Mouse (Mus musculus) kidney, adult 2 months (tissue): ENCODE measurements at regions not wholly inside any gene's neighbourhood (a gene's known extent, or its start where the extent isn't known, plus 50 kb on each side); places are given as distances from the start of the nearest gene placed in this dataset.

Experiments used
- DNase-seq: peaks from one replicate; pipeline ENCODE4 v3.0.0; 2021
- H3K27ac ChIP-seq: fragments of 200-500 bp; 2 replicates; pipeline ENCODE4 v1.5.1; 2012; ENCODE audit warnings: low read depth, low read length, control low read depth, inconsistent platforms; ENCODE audit not compliant: insufficient read depth
- H3K27me3 ChIP-seq: fragments of 200-500 bp; replicated peaks from 2 replicates; pipeline ENCODE4 v1.6.1; 2012; ENCODE audit warnings: mild to moderate bottlenecking, moderate library complexity, low read length, inconsistent platforms; ENCODE audit not compliant: control insufficient read depth, insufficient read depth
- H3K36me3 ChIP-seq: fragments of 200-500 bp; 2 replicates; pipeline ENCODE4 v1.6.1; 2012; ENCODE audit warnings: mild to moderate bottlenecking, moderate library complexity, low read length, inconsistent platforms; ENCODE audit not compliant: control insufficient read depth, insufficient read depth
- H3K4me1 ChIP-seq: fragments of 200-500 bp; 2 replicates; pipeline ENCODE4 v1.6.1; 2011; ENCODE audit warnings: low read length; ENCODE audit not compliant: control insufficient read depth, insufficient read depth
- H3K4me3 ChIP-seq: fragments of 200-500 bp; 2 replicates; pipeline ENCODE4 v1.5.1; 2011; ENCODE audit warnings: mild to moderate bottlenecking, low read depth, low read length, control low read depth; ENCODE audit not compliant: insufficient read depth
- CTCF ChIP-seq: fragments of 200-500 bp; conservative IDR thresholded peaks from 2 replicates; pipeline ENCODE4 v1.5.1; 2011; ENCODE audit warnings: low read depth, mild to moderate bottlenecking, control low read depth, low read length, moderate library complexity, mixed read lengths; ENCODE audit not compliant: insufficient read depth, insufficient read length
- POLR2A ChIP-seq: fragments of 200-500 bp; IDR thresholded peaks from one replicate; pipeline ENCODE4 v1.6.1; 2011; ENCODE audit warnings: low read depth, low read length, control low read depth
- WGBS: fragments of 180-500 bp; shearing (Covaris S2); methylation state at CpG from one replicate; pipeline ENCODE4 v1.1.7; 2018; 5-methylcytosine and 5-hydroxymethylcytosine counted together

- TF ChIP-seq CTCF (no peak), POLR2A (no peak)
- no peaks in the 10 kb centered on the region for H3K36me3 ChIP-seq
- no peaks in the 10 kb centered on the region for H3K4me1 ChIP-seq
- no peak overlapping the region for H3K27ac ChIP-seq
- H3K4me3 ChIP-seq, result no peak overlapping the region
- no peak for DNase-seq
- 69% methylated on average over 2 of the region's 2 CpGs for WGBS
- H3K27me3 ChIP-seq, result no peaks in the 10 kb centered on the region
Measured at GRCm38 (mm10) chr7:115252370-115252750, 508.9 kb downstream of the Insc start.

- no peaks in the 10 kb centered on the region for H3K27me3 ChIP-seq
- no peak overlapping the region for H3K27ac ChIP-seq
- DNase-seq, result no peak
- H3K36me3 ChIP-seq, result no peaks in the 10 kb centered on the region
- WGBS, result 35% methylated on average over 3 of the region's 3 CpGs
- no peaks in the 10 kb centered on the region for H3K4me1 ChIP-seq
- TF ChIP-seq POLR2A (no peak), CTCF (no peak)
- no peak overlapping the region for H3K4me3 ChIP-seq
Measured at GRCm38 (mm10) chr7:115258626-115259025, 515.1 kb downstream of the Insc start.

- WGBS, result 85% methylated on average over 2 of the region's 2 CpGs
- no peaks in the 10 kb centered on the region for H3K36me3 ChIP-seq
- H3K27me3 ChIP-seq, result no peaks in the 10 kb centered on the region
- no peak overlapping the region for H3K27ac ChIP-seq
- H3K4me1 ChIP-seq, result no peaks in the 10 kb centered on the region
- H3K4me3 ChIP-seq, result no peak overlapping the region
- no peak for TF ChIP-seq CTCF
- no peak for TF ChIP-seq POLR2A
- no peak for DNase-seq
Measured at GRCm38 (mm10) chr7:115263082-115263481, 519.6 kb downstream of the Insc start.

GRCm38 (mm10) chr7:115266141-115266540, 522.6 kb downstream of the Insc start:
- H3K36me3 ChIP-seq, result no peaks in the 10 kb centered on the region
- no peak for DNase-seq
- H3K4me3 ChIP-seq, result no peak overlapping the region
- H3K4me1 ChIP-seq, result no peaks in the 10 kb centered on the region
- H3K27ac ChIP-seq, result no peak overlapping the region
- TF ChIP-seq CTCF (no peak), POLR2A (no peak)
- H3K27me3 ChIP-seq, result no peaks in the 10 kb centered on the region
- 88% methylated on average over 4 of the region's 4 CpGs for WGBS

- peaks cover 5% of the 10 kb centered on the region; the same call in 1 of the 2 replicates for H3K4me1 ChIP-seq
- WGBS, result 16% methylated on average over 2 of the region's 2 CpGs
- no peak for DNase-seq
Measured at GRCm38 (mm10) chr7:115270803-115271202, 527.3 kb downstream of the Insc start.

GRCm38 (mm10) chr7:115274836-115275235, 531.3 kb downstream of the Insc start:
- TF ChIP-seq POLR2A, result no peak
- no peak for TF ChIP-seq CTCF
- WGBS, result 34% methylated on average over 3 of the region's 3 CpGs
- H3K27me3 ChIP-seq, result no peaks in the 10 kb centered on the region; the same call in 1 of the 2 replicates
- H3K27ac ChIP-seq, result peak overlapping the region; percentile 26; the same call in 1 of the 2 replicates
- peaks cover 5% of the 10 kb centered on the region; the same call in 1 of the 2 replicates for H3K4me1 ChIP-seq
- peak; percentile 67 for DNase-seq
- H3K36me3 ChIP-seq, result no peaks in the 10 kb centered on the region
- H3K4me3 ChIP-seq, result no peak overlapping the region

More at GRCm38 (mm10) chr7:115270803-115271202, 527.3 kb downstream of the Insc start:
- Histone ChIP-seq H3K36me3 (no peaks in the 10 kb centered on the region), H3K27ac (no peak overlapping the region), H3K27me3 (no peaks in the 10 kb centered on the region), H3K4me3 (no peak overlapping the region)
- TF ChIP-seq CTCF (no peak), POLR2A (no peak)

- no peaks in the 10 kb centered on the region for H3K4me1 ChIP-seq
- H3K27me3 ChIP-seq, result no peaks in the 10 kb centered on the region
- TF ChIP-seq CTCF (no peak), POLR2A (no peak)
- DNase-seq, result no peak
- no peak overlapping the region for H3K27ac ChIP-seq
- no peaks in the 10 kb centered on the region for H3K36me3 ChIP-seq
- 68% methylated on average over 7 of the region's 7 CpGs for WGBS
- no peak overlapping the region for H3K4me3 ChIP-seq
Measured at GRCm38 (mm10) chr7:115290801-115291417, 547.4 kb downstream of the Insc start.
